Mouse (Mus musculus) ES-CJ7 (cell line): ENCODE measurements around the gene Meox1.

Source experiments
- DNase-seq: peaks from one replicate; pipeline ENCODE4 v3.0.0; 2011; ENCODE audit warnings: low read depth, low spot score

Meox1 gene

DNA sequence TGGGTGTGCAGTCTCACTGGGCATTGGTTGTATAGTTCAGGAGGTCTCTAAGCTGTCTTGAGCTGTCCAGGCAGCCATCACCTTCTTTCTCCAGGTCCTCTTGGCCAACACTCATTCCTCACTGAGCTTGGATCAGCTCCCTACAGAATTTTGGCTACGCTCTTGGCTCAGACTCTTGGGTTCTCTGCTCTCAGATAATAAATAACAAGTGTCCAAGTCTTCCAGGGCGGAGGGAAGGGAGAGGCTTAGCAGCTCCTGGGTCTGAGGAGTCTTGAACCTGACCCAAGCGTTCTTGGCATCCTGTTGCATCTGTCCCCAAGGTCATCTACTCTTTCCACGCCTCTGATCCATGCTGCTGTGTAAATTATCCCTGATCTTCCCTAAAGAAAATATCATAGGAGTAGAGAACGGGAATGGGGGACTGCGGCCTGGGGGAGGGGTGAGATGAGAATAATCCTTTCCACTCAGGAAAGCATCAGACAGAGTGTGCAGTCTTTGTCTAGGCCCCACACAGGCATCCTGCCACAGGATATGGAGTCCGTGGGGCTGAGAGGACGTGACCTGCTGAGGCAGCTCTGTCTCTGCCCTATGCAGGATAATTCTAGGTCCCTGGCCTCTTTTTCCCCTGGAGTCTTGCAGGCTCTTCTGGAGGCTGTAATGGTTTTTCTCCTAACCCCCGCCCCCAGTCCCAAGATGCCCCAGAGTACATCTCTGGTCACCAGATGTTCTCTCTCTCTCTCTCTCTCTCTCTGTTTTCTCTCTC is 38.0 kb downstream of the Meox1 start:
- DNase-seq: no peak

GRCm38 (mm10) chr11:101851042-101851441 is 43.1 kb downstream of the Meox1 start:
- DNase-seq: no peak

GRCm38 (mm10) chr11:101849286-101849685 is 44.9 kb downstream of the Meox1 start:
- no peak for DNase-seq

DNA sequence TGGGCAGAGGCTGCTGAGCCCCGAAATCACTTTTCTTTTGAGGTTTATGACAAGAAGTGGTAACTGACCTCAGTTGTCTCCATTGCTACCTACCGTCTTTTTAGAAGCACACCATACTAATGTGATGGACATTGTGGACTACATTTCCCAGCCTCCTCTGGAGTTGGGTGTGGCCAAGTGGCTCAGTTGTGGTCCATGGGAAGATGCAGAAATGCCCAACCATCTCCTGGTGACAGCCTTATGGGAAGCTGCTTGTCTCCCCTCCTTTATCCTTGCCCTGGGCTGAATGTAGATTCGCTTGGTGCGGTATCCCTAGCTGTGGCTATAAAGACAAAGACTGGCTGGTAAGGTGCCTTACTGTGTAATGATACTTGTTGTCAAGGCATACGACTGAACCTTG is 46.7 kb downstream of the Meox1 start:
- DNase-seq: peak; percentile 15

DNA sequence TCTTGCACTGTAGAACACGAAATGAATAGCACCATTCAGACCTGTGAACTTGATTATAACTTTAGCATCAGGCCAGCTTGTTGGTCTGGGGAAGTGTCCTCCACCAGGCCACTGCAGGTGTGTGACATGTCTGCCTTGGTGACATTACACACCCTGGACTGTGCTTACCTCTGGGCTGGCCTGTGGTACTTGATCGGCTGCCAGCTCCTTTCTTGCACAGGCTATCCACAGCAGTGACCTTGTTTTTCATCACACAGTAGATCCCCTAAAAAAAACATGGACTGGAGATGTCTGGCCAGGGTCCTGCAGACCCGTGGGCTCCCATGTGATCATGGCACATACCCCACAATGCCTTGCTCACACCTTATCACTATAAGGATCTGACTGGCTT is 51.4 kb downstream of the Meox1 start:
- no peak for DNase-seq

DNA sequence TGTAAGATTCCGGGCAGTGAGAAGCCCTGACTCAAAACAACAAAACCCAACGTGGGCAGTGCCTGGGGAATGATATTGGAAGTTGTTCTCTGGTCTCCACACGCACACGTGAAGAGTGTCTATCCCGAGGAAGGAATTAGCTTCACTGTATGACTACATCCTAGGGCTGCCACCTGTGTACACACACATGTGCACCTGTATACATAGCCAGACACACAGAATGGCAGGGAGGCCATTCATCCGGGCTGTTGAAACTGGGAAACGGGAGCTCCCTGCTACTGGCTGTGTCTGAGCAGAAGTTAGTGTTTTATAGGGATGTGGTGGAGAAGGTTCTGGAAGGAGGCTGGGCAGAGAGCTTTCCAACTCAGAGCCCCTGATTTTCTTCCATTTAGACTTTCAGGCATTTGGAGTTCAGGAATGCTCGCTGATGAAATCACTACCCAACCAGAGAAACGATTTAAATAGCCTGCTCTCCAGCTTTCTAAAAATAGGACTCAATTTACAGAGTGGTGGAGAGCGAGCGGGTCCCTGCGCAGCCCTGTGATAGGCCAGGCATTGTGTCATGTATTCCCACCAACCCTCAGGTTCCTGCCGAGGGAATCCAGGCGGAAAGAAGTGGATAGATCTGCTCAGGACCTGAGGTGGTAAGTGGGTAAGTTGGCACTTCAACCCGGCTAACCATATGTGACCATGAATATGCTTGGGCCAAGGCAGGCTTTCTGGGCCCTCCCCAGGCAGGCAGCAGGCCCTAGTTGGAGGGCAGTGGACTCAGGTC is 52.0 kb downstream of the Meox1 start:
- no peak for DNase-seq

GRCm38 (mm10) chr11:101840405-101840804 is 53.8 kb downstream of the Meox1 start:
- peak; percentile 56 for DNase-seq

DNA sequence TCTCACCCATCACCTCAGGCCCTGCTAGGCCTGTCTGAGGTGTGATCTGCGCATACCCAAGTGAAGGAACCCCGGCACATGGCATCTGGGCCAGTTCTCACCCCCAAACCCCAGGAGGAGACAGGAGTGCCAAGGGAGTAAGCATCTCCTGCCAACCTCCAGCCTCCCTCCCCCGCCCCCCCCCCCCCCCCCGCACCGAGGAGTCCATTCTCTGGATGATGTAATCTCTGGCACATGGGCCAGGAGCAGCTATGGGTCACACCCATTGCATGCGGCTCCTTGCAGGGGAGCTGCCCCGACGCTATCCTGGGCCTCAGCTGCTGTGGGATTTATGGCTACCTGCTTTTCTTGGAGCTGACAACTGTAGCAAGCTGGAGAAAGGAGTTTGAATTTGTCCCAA is 54.7 kb downstream of the Meox1 start:
- no peak for DNase-seq

- DNase-seq: no peak
Measured at GRCm38 (mm10) chr11:101832001-101832400, 62.2 kb downstream of the Meox1 start.

GRCm38 (mm10) chr11:101830616-101831015 is 63.6 kb downstream of the Meox1 start:
- no peak for DNase-seq

DNA sequence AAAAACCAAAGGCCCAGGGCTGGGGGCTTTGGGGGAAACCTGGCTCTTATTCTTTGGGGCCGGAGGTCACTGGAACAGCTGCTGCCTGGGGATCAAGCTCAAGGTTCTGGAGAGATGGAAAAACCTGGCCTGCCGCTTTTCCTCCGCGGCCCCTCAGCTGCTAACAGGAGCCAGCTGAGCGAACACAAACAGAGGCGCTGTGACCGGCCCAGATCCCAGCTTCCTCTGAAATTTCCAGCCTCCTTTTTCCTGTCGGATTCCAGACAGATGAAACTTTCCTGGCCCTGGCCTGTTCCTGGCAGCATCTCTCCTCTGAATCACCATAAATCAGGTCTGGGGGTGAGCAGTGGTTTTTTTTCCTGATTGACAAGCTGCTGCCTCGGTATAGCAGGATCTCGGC is 64.1 kb downstream of the Meox1 start:
- DNase-seq: no peak

GRCm38 (mm10) chr11:101828718-101829117 is 65.5 kb downstream of the Meox1 start:
- no peak for DNase-seq
